Mouse (Mus musculus) spleen, adult 10 weeks (tissue): Measurements from ENCODE around the gene Olfr750. TPM values are rescaled to one million over a fixed set of nuclear protein-coding genes. Genes with fewer than 3 reads are reported as not detected.

ENCODE experiments used
- polyA plus RNA-seq: library from polyadenylated mRNA; stranded (reverse); fragments of 350-450 nt; fragmentation: Illumina TruSeq; extraction: RNeasy Lipid Tissue Mini Kit (QIAGEN cat#74804); gene quantifications from one replicate; pipeline ENCODE4 v1.2.3, GENCODE M21; 2015; ENCODE audit warnings: low replicate concordance; ENCODE audit not compliant: insufficient read depth

Gene Olfr750
- not detected for polyA plus RNA-seq

DNA sequence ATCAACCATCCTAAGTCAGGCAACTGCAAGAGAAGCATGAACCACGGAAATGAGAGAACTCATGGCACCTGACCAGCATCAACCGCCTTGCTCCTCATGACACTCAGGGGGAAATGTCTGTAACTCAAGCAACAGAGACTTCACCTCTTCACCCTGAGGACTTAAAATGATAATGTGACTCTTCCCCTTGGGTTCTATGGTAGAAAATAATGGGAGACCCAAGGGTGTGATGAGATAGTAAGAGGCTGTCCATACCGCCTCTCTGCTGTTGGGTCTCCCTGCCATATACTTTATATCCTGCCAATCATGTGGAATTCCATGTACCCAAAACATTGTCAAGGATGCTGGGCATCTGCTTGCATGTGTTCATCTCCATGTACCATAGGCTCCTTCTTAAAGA is at the start of gene Olfr750:
TSS of gene Olfr750 (minus strand) at position 101 of the 400 bp plus-strand sequence.

DNA sequence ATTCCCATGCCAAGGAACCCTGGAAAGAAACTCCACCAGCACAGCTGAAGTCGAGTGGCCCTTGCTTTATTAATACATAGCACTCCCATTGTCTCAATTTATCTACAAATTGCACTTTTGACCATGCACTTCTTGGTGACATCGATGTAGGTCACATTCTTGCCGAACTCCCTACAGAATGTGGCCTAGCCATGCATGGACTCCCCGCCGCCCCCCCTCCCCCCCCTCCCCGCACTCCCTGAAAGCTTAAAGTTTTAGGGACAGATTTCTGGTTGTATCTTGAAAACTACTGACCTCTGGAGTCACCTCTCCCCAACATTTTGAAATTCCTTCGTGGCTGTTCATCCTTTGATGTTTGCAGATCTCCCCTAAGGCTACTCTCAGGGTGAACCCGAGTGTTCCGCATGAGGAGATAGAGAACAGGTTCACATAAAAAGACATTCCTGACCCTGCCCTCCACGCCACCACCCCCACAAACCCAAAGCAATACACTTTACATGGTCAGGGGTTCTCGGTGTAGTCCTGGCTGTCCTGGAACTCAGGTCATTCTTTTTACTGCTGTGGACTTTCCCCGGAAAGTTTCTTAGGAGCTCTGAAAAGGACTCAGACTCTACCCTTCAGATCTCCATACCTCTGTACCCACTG is 39.8 kb upstream of the Olfr750 start, which contains the start of gene Eddm3b:
TSS of gene Eddm3b (plus strand) at position 511 of the 645 bp plus-strand sequence.

DNA sequence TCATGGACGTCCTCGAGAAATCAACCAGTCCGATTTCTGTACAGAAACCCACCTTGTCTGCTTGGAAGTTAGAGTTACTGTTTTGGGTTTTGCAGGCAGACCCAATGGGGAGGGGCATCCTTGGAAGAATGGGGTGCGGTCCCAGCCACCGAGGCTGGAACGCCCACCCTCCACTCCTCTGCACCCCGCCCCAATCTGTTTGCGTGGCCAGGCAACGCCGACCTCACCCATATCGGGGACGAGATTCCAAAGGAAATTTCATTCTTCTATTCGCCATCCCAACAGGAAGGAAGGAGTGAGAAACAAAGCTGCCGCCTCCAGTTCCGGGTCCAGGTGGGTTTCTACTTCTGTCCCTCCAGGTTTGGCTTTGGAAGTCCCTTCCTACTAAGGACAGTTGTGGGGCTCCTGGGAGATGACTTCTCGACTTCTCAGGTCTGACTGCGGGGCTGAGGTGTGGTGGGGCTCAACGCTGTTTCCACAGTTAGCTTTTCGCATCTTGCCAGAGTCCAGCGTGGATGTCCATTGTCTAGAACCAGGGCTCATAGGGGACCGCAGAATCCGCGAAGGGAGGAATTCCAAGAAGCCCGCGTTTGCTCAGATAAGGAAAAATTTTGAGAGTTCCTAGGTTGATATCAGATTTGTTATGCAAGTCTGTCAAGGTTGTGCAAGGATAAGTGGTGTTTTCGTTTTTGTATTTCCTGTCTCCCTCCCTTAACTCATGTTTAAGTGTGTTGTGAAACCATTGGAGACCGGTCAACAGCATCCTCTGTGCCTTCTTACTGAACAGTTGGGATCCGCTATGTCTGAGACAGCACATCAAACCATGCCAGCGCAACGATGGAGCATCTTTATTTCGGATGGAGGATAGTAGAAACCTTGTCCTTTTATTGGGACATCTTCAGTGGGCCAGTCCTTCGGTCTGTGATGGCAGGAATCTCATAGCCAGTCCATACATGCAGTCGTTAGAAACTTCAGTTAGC is 17.0 kb upstream of the Olfr750 start, which contains the start of the genes Rnase4 and Ang:
TSS of gene Rnase4 (plus strand) at position 157 of the 980 bp plus-strand sequence.
TSS of gene Ang (plus strand) at position 230 of the 980 bp plus-strand sequence.

DNA sequence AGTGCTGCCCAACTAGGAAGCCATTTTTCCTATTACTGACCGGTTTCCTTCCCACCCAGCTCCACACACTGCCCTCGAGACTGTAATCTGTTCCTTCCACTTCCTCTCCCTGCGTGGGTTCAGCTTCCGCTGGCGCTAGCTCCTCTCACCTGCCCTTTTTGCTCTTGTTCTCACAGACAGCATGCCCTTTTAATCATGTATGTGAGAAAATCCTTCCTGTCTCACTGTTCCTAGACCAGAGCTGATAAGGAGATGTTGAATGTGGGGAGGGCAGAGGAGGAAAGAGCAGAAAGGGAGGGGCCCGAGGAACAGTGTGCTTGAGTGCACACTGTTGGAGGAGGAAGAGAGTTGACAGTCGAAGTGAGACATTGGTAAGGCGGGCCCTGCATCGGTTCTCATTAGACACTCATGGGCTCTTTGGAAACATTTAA is 16.8 kb downstream of the Olfr750 start, which contains the start of gene Rnase12:
TSS of gene Rnase12 (minus strand) at position 261 of the 431 bp plus-strand sequence.

DNA sequence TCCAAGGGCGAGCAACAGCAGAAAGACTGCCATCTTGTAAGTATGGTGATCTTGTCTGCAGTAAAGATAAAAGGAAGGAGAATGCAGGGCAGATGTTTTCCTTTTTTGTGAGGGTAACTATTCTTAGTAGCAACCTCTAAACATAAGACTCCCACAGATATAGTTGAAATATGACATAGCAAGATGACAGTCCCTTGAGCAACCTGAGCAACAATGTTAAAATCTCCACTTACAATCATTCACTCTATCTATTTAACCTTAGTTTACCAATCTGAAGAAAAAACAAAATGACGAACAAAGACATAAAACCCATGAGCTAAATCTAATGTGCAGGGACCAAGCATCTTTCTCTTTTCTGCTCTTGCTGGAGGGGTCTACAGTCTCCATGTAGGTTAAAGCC is 24.2 kb downstream of the Olfr750 start, which contains the start of gene Rnase11:
TSS of gene Rnase11 (minus strand) at position 101 of the 400 bp plus-strand sequence.

DNA sequence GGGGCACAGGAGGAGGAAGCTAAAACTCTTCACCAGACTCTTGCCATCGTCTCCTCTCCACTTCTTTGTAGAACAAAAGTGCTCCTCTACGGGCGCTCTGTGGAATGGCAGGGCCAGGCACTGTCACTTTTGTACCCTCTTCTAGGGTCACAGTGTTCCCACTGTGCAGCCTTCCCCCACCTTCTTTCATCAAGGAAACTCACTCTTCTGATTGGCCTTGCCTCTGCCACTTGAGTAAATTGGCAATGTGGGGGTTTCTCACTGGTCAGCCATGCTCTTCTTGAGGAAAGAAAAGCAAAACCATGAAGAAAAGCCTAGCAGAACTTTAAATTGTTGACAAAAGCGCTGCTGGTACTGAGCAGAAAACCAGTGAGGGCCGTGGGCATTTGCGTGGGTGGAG is 32.5 kb downstream of the Olfr750 start, which contains the start of gene Rnase9:
TSS of gene Rnase9 (minus strand) at position 101 of the 400 bp plus-strand sequence.

Other genes with a start within 250 kb of the Olfr750 start
- 58.6 TPM for gene Tep1, start 203.9 kb downstream of the Olfr750 start, polyA plus RNA-seq
- 0.44 TPM for gene Klhl33, start 176.9 kb downstream of the Olfr750 start, polyA plus RNA-seq
- 54.5 TPM for gene Osgep, start 149.5 kb downstream of the Olfr750 start, polyA plus RNA-seq
- gene Apex1, start 149.5 kb downstream of the Olfr750 start, polyA plus RNA-seq, result 60.1 TPM
- 134 TPM for gene Pip4p1, start 143.6 kb downstream of the Olfr750 start, polyA plus RNA-seq
- gene Pnp, start 143.4 kb downstream of the Olfr750 start, polyA plus RNA-seq, result 58.5 TPM
- 76.0 TPM for gene Gm49342, start 129.9 kb downstream of the Olfr750 start, polyA plus RNA-seq
- gene Pnp2, start 118.4 kb downstream of the Olfr750 start, polyA plus RNA-seq, result 4.6 TPM
- gene Rnase10, start 66.7 kb downstream of the Olfr750 start, polyA plus RNA-seq, result 0.26 TPM
- not detected for gene Rnase9, start 32.6 kb downstream of the Olfr750 start, polyA plus RNA-seq
- not detected for gene Rnase11, start 24.3 kb downstream of the Olfr750 start, polyA plus RNA-seq
- 4.4 TPM for gene Rnase12, start 16.8 kb downstream of the Olfr750 start, polyA plus RNA-seq
- gene Rnase4, start 16.6 kb upstream of the Olfr750 start, polyA plus RNA-seq, result 32.5 TPM
- 5.4 TPM for gene Ang, start 16.7 kb upstream of the Olfr750 start, polyA plus RNA-seq
- not detected for gene Eddm3b, start 40.0 kb upstream of the Olfr750 start, polyA plus RNA-seq
- 227 TPM for gene Rnase6, start 49.5 kb upstream of the Olfr750 start, polyA plus RNA-seq
- 7.4 TPM for gene Rnase1, start 72.3 kb upstream of the Olfr750 start, polyA plus RNA-seq
- gene Rnase2b, start 87.8 kb upstream of the Olfr750 start, polyA plus RNA-seq, result not detected
- gene Ang2, start 124.7 kb upstream of the Olfr750 start, polyA plus RNA-seq, result not detected
- not detected for gene Ear14, start 129.0 kb upstream of the Olfr750 start, polyA plus RNA-seq
- not detected for gene Rnase2a, start 181.7 kb upstream of the Olfr750 start, polyA plus RNA-seq